Mouse (Mus musculus) megakaryocyte progenitor cell, adult 5-6 weeks (primary cell): ENCODE data around the gene Olfr912. TPM values are rescaled to one million over a fixed set of nuclear protein-coding genes. Genes with fewer than 3 reads are reported as not detected.

ENCODE experiments used
- ATAC-seq: replicated peaks from 2 replicates; pipeline ENCODE4 v1.8.0; 2016; ENCODE audit warnings: mild to moderate bottlenecking, moderate TSS enrichment, inconsistent platforms; ENCODE audit not compliant: poor library complexity
- total RNA-seq, 2 experiments: library from RNA; stranded (forward) in 1 of 2; stranded (reverse) in 1 of 2; fragments of 157-497, 149-512 nt in 1 of 2; fragments of 200-1000 nt in 1 of 2; gene quantifications; 2 replicates each; pipeline versions ENCODE4 v1.2.3 to v1.2.4; 2015 to 2017

The Olfr912 gene
- total RNA-seq (2015), result not detected in 2 replicates
- not detected in 2 replicates for total RNA-seq (2017)

DNA sequence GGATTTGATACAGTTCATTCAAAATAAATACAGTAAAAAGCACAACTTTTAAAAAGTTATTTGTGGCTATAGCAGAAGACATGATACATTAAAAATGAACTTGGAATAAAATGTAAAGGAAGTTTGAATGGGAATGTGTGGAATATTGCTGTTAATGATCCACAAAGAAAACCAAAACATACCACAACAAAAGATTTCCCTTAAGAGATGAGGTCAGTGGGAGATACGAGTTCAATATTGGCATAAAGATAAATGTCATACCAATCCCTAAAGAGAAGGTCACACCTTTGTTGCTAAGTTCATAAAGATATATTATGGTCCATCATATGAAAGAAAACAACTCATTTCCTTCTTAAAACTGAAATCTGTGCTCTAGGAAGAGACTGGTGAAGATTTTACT is at the start of gene Olfr912:
Gene Olfr912, plus strand, starts transcription at position 301 of the 400 bp plus-strand sequence.
- ATAC-seq, result no peak

- ATAC-seq, result no peak
Observed at GRCm38 (mm10) chr9:38537549-38537948, 42.4 kb upstream of the Olfr912 start, which contains the start of gene Olfr910. Olfr910 (plus strand) TSS chr9:38537849.

DNA sequence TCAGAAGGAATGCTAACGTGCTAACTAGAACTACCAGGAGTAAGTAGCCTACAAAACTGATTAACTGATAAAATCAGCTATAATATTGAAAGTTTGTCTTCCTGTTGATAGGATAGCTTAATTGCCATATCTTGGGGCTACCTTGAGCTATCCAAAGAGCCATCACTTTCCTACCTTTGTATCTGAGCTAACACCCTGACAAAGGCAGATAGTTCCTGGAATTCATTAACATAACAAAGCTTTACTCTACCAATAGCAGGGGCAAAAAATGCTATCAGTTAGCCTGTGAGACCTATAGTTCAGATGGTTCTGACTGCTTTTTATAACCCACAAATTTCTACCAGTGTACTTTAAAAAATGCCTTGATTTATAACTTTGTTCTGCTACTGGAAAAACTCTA is 11.1 kb downstream of the Olfr912 start:
- no peak for ATAC-seq

DNA sequence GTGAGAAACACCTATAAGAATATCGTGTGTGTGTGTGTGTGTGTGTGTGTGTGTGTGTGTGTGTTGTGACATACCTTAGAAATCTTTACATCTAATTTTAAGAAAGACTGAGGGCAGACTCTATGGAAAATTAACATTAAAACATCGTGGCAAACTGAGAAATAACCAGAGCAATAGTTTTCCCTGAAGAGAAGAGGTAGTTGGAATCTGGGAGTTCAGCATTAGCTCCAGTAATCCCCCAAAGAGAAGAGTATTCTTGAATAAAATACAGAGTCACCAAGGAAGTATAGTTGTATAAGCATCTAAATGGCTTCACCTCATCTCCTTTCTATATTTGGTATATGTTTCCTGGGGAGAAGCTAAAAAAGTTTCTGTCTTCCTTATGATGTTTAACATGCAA is 12.5 kb downstream of the Olfr912 start, which contains the start of gene Olfr913:
Gene Olfr913, plus strand, starts transcription at position 301 of the 400 bp plus-strand sequence.
- no peak for ATAC-seq

DNA sequence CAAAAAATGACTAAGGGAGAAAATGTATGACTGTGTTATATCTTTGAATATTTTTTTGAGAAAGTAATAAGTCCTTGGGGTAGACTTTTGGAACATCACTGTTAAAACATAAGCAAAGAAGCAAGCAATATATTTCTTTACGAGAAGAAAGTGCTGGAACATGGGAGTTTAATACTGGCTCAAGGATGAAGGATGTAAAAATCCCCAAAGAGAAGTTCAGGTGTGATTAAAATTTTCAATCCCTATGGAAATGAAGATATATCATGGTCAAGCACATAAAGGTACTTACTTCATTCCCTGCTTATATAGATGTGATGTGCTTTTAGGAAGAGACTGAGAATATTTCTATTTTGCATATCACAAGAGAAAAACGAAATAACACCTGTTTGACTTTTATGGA is 24.8 kb downstream of the Olfr912 start, which contains the start of gene Olfr914:
Gene Olfr914, plus strand, starts transcription at position 301 of the 400 bp plus-strand sequence.
- ATAC-seq, result no peak

GRCm38 (mm10) chr9:38632406-38632805 is 52.4 kb downstream of the Olfr912 start:
- ATAC-seq, result no peak

Other genes starting within 250 kb of the Olfr912 start
- not detected in 2 replicates for gene Olfr898, start 231.8 kb upstream of the Olfr912 start, total RNA-seq (2015)
- not detected in 2 replicates for gene Olfr898, start 231.8 kb upstream of the Olfr912 start, total RNA-seq (2017)
- gene Olfr250, start 213.3 kb upstream of the Olfr912 start, total RNA-seq (2015), result not detected in 2 replicates
- gene Olfr250, start 213.3 kb upstream of the Olfr912 start, total RNA-seq (2017), result not detected in 2 replicates
- gene Olfr251, start 203.1 kb upstream of the Olfr912 start, total RNA-seq (2015), result not detected in 2 replicates
- not detected in 2 replicates for gene Olfr251, start 203.1 kb upstream of the Olfr912 start, total RNA-seq (2017)
- gene Olfr147, start 178.5 kb upstream of the Olfr912 start, total RNA-seq (2015), result not detected in 2 replicates
- not detected in 2 replicates for gene Olfr147, start 178.5 kb upstream of the Olfr912 start, total RNA-seq (2017)
- not detected in 2 replicates for gene Olfr901, start 150.7 kb upstream of the Olfr912 start, total RNA-seq (2015)
- gene Olfr901, start 150.7 kb upstream of the Olfr912 start, total RNA-seq (2017), result not detected in 2 replicates
- gene Olfr902, start 132.5 kb upstream of the Olfr912 start, total RNA-seq (2015), result not detected in 2 replicates
- not detected in 2 replicates for gene Olfr902, start 132.5 kb upstream of the Olfr912 start, total RNA-seq (2017)
- not detected in 2 replicates for gene Olfr904, start 117.0 kb upstream of the Olfr912 start, total RNA-seq (2015)
- not detected in 2 replicates for gene Olfr904, start 117.0 kb upstream of the Olfr912 start, total RNA-seq (2017)
- not detected in 2 replicates for gene Olfr905, start 109.1 kb upstream of the Olfr912 start, total RNA-seq (2015)
- gene Olfr905, start 109.1 kb upstream of the Olfr912 start, total RNA-seq (2017), result not detected in 2 replicates
- not detected in 2 replicates for gene Olfr906, start 93.1 kb upstream of the Olfr912 start, total RNA-seq (2015)
- gene Olfr906, start 93.1 kb upstream of the Olfr912 start, total RNA-seq (2017), result not detected in 2 replicates
- not detected in 2 replicates for gene Olfr907, start 84.4 kb upstream of the Olfr912 start, total RNA-seq (2015)
- gene Olfr907, start 84.4 kb upstream of the Olfr912 start, total RNA-seq (2017), result not detected in 2 replicates
- gene Olfr911-ps1, start 58.6 kb upstream of the Olfr912 start, total RNA-seq (2015), result not detected in 2 replicates
- gene Olfr911-ps1, start 58.6 kb upstream of the Olfr912 start, total RNA-seq (2017), result not detected in 2 replicates
- not detected in 2 replicates for gene Olfr910, start 42.3 kb upstream of the Olfr912 start, total RNA-seq (2015)
- not detected in 2 replicates for gene Olfr910, start 42.3 kb upstream of the Olfr912 start, total RNA-seq (2017)
- not detected in 2 replicates for gene Olfr913, start 12.6 kb downstream of the Olfr912 start, total RNA-seq (2015)
- not detected in 2 replicates for gene Olfr913, start 12.6 kb downstream of the Olfr912 start, total RNA-seq (2017)
- not detected in 2 replicates for gene Olfr914, start 24.9 kb downstream of the Olfr912 start, total RNA-seq (2015)
- not detected in 2 replicates for gene Olfr914, start 24.9 kb downstream of the Olfr912 start, total RNA-seq (2017)
- gene Olfr916, start 79.7 kb downstream of the Olfr912 start, total RNA-seq (2015), result not detected in 2 replicates
- not detected in 2 replicates for gene Olfr916, start 79.7 kb downstream of the Olfr912 start, total RNA-seq (2017)
- gene Olfr917, start 85.7 kb downstream of the Olfr912 start, total RNA-seq (2015), result not detected in 2 replicates
- gene Olfr917, start 85.7 kb downstream of the Olfr912 start, total RNA-seq (2017), result not detected in 2 replicates
- not detected in 2 replicates for gene Olfr918, start 94.4 kb downstream of the Olfr912 start, total RNA-seq (2015)
- gene Olfr918, start 94.4 kb downstream of the Olfr912 start, total RNA-seq (2017), result not detected in 2 replicates
- not detected in 2 replicates for gene Olfr919, start 123.5 kb downstream of the Olfr912 start, total RNA-seq (2015)
- not detected in 2 replicates for gene Olfr919, start 123.5 kb downstream of the Olfr912 start, total RNA-seq (2017)
- 24.6 and 29.1 TPM in 2 replicates for gene Vwa5a, start 138.1 kb downstream of the Olfr912 start, total RNA-seq (2015)
- 32.7 and 34.7 TPM in 2 replicates for gene Vwa5a, start 138.1 kb downstream of the Olfr912 start, total RNA-seq (2017)
- gene Olfr920, start 172.1 kb downstream of the Olfr912 start, total RNA-seq (2015), result 0.10 and 0.49 TPM in 2 replicates
- 0.20 TPM in 1 of 2 replicates, not detected in the other for gene Olfr920, start 172.1 kb downstream of the Olfr912 start, total RNA-seq (2017)
- not detected in 2 replicates for gene Olfr921, start 192.9 kb downstream of the Olfr912 start, total RNA-seq (2015)
- gene Olfr921, start 192.9 kb downstream of the Olfr912 start, total RNA-seq (2017), result not detected in 2 replicates
- not detected in 2 replicates for gene Olfr922, start 234.4 kb downstream of the Olfr912 start, total RNA-seq (2015)
- not detected in 2 replicates for gene Olfr922, start 234.4 kb downstream of the Olfr912 start, total RNA-seq (2017)
- not detected in 2 replicates for gene Olfr923, start 246.4 kb downstream of the Olfr912 start, total RNA-seq (2015)
- not detected in 2 replicates for gene Olfr923, start 246.4 kb downstream of the Olfr912 start, total RNA-seq (2017)